Mouse (Mus musculus) layer of hippocampus, adult 2 months (tissue): ENCODE data around the gene Fbxl22. TPM values are rescaled to one million over a fixed set of nuclear protein-coding genes. Genes with fewer than 3 reads are reported as not detected.

Experiments
- DNase-seq, 2 experiments: peaks; one replicate each; pipeline ENCODE4 v3.0.0; 2022; ENCODE audit warnings: low spot score in 2 of 2
- H3K27ac ChIP-seq: fragments of 200-600 bp; 2 replicates; pipeline ENCODE4 v1.8.1; 2022
- H3K4me3 ChIP-seq: fragments of 200-600 bp; 2 replicates; pipeline ENCODE4 v1.8.1; 2022; ENCODE audit warnings: mild to moderate bottlenecking
- CTCF ChIP-seq: fragments of 200-600 bp; conservative IDR thresholded peaks from 2 replicates; pipeline ENCODE4 v1.8.1; 2022; ENCODE audit warnings: antibody characterized with exemption, mild to moderate bottlenecking, moderate library complexity
- total RNA-seq, 2 experiments: library from RNA; stranded (reverse); gene quantifications; 2 replicates each; pipeline ENCODE4 v1.2.3; 2021

The Fbxl22 gene
- total RNA-seq, 2 experiments from 2014 or later = 0.22 to 0.38 TPM

- no peak overlapping the region for H3K4me3 ChIP-seq
- no peak for DNase-seq
- peak overlapping the region; percentile 99; the same call in 1 of the 2 replicates for H3K27ac ChIP-seq
- TF ChIP-seq CTCF = no peak
Observed at GRCm38 (mm10) chr9:66515115-66515514, 722 bp upstream of the Fbxl22 start.

GRCm38 (mm10) chr9:66513661-66514255 lies 635 bp downstream of the Fbxl22 start:
- no peak overlapping the region for H3K4me3 ChIP-seq
- DNase-seq = no peak
- no peak for TF ChIP-seq CTCF
- peak overlapping the region; percentile 99 for H3K27ac ChIP-seq

GRCm38 (mm10) chr9:66513150-66513549 lies 1.2 kb downstream of the Fbxl22 start:
- H3K27ac ChIP-seq = peak overlapping the region; percentile 99
- DNase-seq = peak in 1 of 2 experiments; percentile 28
- H3K4me3 ChIP-seq = no peak overlapping the region
- peak; percentile 59 for TF ChIP-seq CTCF

- DNase-seq = peak; percentile 80 to 87
- TF ChIP-seq CTCF = no peak
- H3K27ac ChIP-seq = peak overlapping the region; percentile 99
- H3K4me3 ChIP-seq = peak overlapping the region; percentile 86
Observed at GRCm38 (mm10) chr9:66512351-66512671, 2.1 kb downstream of the Fbxl22 start.

GRCm38 (mm10) chr9:66511580-66512350 lies 2.6 kb downstream of the Fbxl22 start:
- DNase-seq = peak; percentile 95 to 96
- no peak for TF ChIP-seq CTCF
- Histone ChIP-seq H3K4me3 (peak overlapping the region; percentile 86), H3K27ac (peak overlapping the region; percentile 99)

- no peak for DNase-seq
- Histone ChIP-seq H3K27ac (peak overlapping the region; percentile 99), H3K4me3 (peak overlapping the region; percentile 86)
- no peak for TF ChIP-seq CTCF
Observed at GRCm38 (mm10) chr9:66510944-66511343, 3.4 kb downstream of the Fbxl22 start.

GRCm38 (mm10) chr9:66510351-66510841 lies 4.0 kb downstream of the Fbxl22 start:
- Histone ChIP-seq H3K27ac (peak overlapping the region; percentile 99), H3K4me3 (no peak overlapping the region)
- no peak for TF ChIP-seq CTCF
- DNase-seq = peak in 1 of 2 experiments; percentile 14

- no peak for DNase-seq
- Histone ChIP-seq H3K27ac (peak overlapping the region; percentile 99; the same call in 1 of the 2 replicates), H3K4me3 (no peak overlapping the region)
- no peak for TF ChIP-seq CTCF
Observed at GRCm38 (mm10) chr9:66508890-66509399, 5.4 kb downstream of the Fbxl22 start.

GRCm38 (mm10) chr9:66507684-66508083 lies 6.7 kb downstream of the Fbxl22 start:
- no peak for TF ChIP-seq CTCF
- no peak for DNase-seq
- no peak overlapping the region for H3K4me3 ChIP-seq
- H3K27ac ChIP-seq = 0 out of 2 replicates have a peak overlapping the region, but pooled peaks have one; percentile 8

GRCm38 (mm10) chr9:66506424-66506823 lies 8.0 kb downstream of the Fbxl22 start:
- peak overlapping the region; percentile 10; the same call in 1 of the 2 replicates for H3K27ac ChIP-seq
- no peak for DNase-seq
- TF ChIP-seq CTCF = no peak

GRCm38 (mm10) chr9:66506011-66506410 lies 8.4 kb downstream of the Fbxl22 start:
- TF ChIP-seq CTCF = no peak
- DNase-seq = no peak
- no peak overlapping the region for H3K4me3 ChIP-seq
- H3K27ac ChIP-seq = peak overlapping the region; percentile 71; the same call in 1 of the 2 replicates

More at GRCm38 (mm10) chr9:66506424-66506823, 8.0 kb downstream of the Fbxl22 start:
- H3K4me3 ChIP-seq = no peak overlapping the region

GRCm38 (mm10) chr9:66505141-66505917 lies 9.1 kb downstream of the Fbxl22 start:
- Histone ChIP-seq H3K4me3 (no peak overlapping the region), H3K27ac (peak overlapping the region; percentile 71)
- no peak for TF ChIP-seq CTCF
- DNase-seq = no peak

- DNase-seq = peak in 1 of 2 experiments; percentile 23
- no peak for TF ChIP-seq CTCF
- no peak overlapping the region for H3K4me3 ChIP-seq
- peak overlapping the region; percentile 71 for H3K27ac ChIP-seq
Observed at GRCm38 (mm10) chr9:66504518-66504917, 9.9 kb downstream of the Fbxl22 start.
